Mouse (Mus musculus): ENCODE data around the gene Abat. TPM values are rescaled to one million over a fixed set of nuclear protein-coding genes. Genes with fewer than 3 reads are reported as not detected.

Gene Abat
- polyA plus RNA-seq, 1 experiment from 2014 or later = 30.2 TPM

- H3K4me3 ChIP-seq (replicated peaks) = no peak overlapping the region
- ATAC-seq (ENCODE audit: insufficient read depth) = no peak
- H3K9ac ChIP-seq = no peak overlapping the region
- no peak overlapping the region for H3K27ac ChIP-seq (replicated peaks)
- H3K36me3 ChIP-seq (replicated peaks) = 0 out of 2 replicates have a peak, but pooled peaks cover 3% of the 10 kb centered on the region
- WGBS (ENCODE audit: insufficient replicate concordance) = 55% methylated on average over 3 of the region's 3 CpGs
- H3K4me2 ChIP-seq = no peak overlapping the region
- no peaks in the 10 kb centered on the region for H3K9me3 ChIP-seq (replicated peaks)
- 0 out of 2 replicates have a peak, but pooled peaks cover 2% of the 10 kb centered on the region for H3K27me3 ChIP-seq
- H3K4me1 ChIP-seq (replicated peaks) = 0 out of 2 replicates have a peak, but pooled peaks cover 9% of the 10 kb centered on the region
Observed at GRCm38 (mm10) chr16:8573751-8574150, 60.5 kb downstream of the Abat start.

DNA sequence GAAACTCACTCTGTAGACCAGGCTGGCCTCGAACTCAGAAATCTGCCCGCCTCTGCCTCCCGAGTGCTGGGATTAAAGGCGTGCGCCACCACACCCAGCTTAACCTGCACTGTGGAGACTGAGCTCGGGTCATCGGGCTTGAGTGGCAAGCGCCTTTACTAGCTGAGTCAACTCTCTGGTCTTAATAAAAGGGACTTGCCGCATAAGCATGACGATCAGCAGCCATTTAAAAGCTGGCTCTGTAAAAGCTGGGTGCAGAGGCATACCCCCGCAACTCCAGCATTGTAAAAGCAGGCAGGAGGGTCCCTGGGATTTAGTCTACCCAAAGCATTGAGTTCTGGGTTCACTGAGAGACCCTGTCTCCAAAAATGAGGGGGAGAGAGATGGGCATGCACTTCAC lies 61.1 kb downstream of the Abat start:
- H3K4me1 ChIP-seq (replicated peaks) = 0 out of 2 replicates have a peak, but pooled peaks cover 6% of the 10 kb centered on the region
- no peaks in the 10 kb centered on the region for H3K9me3 ChIP-seq (replicated peaks)
- H3K4me3 ChIP-seq (replicated peaks) = no peak overlapping the region
- H3K4me2 ChIP-seq = no peak overlapping the region
- H3K9ac ChIP-seq = no peak overlapping the region
- ATAC-seq (ENCODE audit: insufficient read depth) = no peak
- WGBS (ENCODE audit: insufficient replicate concordance) = 66% methylated on average over 11 of the region's 11 CpGs
- H3K36me3 ChIP-seq (replicated peaks) = 0 out of 2 replicates have a peak, but pooled peaks cover 3% of the 10 kb centered on the region
- H3K27ac ChIP-seq (replicated peaks) = no peak overlapping the region
- H3K27me3 ChIP-seq = 0 out of 2 replicates have a peak, but pooled peaks cover 2% of the 10 kb centered on the region

GRCm38 (mm10) chr16:8576111-8576510 lies 62.9 kb downstream of the Abat start:
- Histone ChIP-seq H3K4me3 (replicated peaks) (no peak overlapping the region), H3K9ac (no peak overlapping the region), H3K27ac (replicated peaks) (no peak overlapping the region), H3K36me3 (replicated peaks) (0 out of 2 replicates have a peak, but pooled peaks cover 3% of the 10 kb centered on the region), H3K9me3 (replicated peaks) (no peaks in the 10 kb centered on the region), H3K27me3 (0 out of 2 replicates have a peak, but pooled peaks cover 2% of the 10 kb centered on the region), H3K4me1 (replicated peaks) (no peaks in the 10 kb centered on the region), H3K4me2 (no peak overlapping the region)
- ATAC-seq (ENCODE audit: insufficient read depth) = no peak
- 50% methylated on average over 3 of the region's 3 CpGs for WGBS (ENCODE audit: insufficient replicate concordance)

DNA sequence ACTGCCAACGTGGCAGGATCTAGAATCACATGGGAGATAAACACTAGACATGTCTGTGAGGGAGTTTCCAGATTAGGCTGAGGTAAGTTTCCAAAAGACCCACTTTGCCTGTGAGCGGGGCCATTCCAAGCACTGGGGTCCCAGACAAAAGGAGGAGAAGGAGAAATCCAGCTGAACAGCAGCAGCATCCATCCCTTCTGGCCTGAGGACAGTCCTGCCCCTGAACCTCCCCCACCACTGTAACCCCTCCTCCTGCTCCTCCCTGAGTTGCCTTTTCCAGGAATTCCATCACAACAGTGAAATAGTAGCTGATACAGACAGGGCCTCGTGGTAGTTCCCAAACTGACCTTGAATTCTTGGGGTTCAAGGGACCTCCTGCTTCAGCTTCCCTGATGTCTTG lies 63.7 kb downstream of the Abat start:
- 42% methylated on average over 3 of the region's 3 CpGs for WGBS (ENCODE audit: insufficient replicate concordance)

GRCm38 (mm10) chr16:8578326-8578725 lies 65.1 kb downstream of the Abat start:
- WGBS (ENCODE audit: insufficient replicate concordance) = 61% methylated on average over 4 of the region's 4 CpGs
- Histone ChIP-seq H3K27ac (replicated peaks) (no peak overlapping the region), H3K9me3 (replicated peaks) (no peaks in the 10 kb centered on the region), H3K9ac (no peak overlapping the region), H3K4me1 (replicated peaks) (no peaks in the 10 kb centered on the region), H3K4me2 (no peak overlapping the region), H3K4me3 (replicated peaks) (no peak overlapping the region), H3K27me3 (no peaks in the 10 kb centered on the region), H3K36me3 (replicated peaks) (peaks cover 17% of the 10 kb centered on the region)
- ATAC-seq (ENCODE audit: insufficient read depth) = no peak

More for the DNA sequence above, 63.7 kb downstream of the Abat start:
- Histone ChIP-seq H3K9me3 (replicated peaks) (no peaks in the 10 kb centered on the region), H3K27ac (replicated peaks) (no peak overlapping the region), H3K9ac (no peak overlapping the region), H3K27me3 (0 out of 2 replicates have a peak, but pooled peaks cover 2% of the 10 kb centered on the region), H3K4me3 (replicated peaks) (no peak overlapping the region), H3K36me3 (replicated peaks) (peaks cover 6% of the 10 kb centered on the region; the same call in 1 of the 2 replicates), H3K4me1 (replicated peaks) (no peaks in the 10 kb centered on the region), H3K4me2 (no peak overlapping the region)
- ATAC-seq (ENCODE audit: insufficient read depth) = no peak

DNA sequence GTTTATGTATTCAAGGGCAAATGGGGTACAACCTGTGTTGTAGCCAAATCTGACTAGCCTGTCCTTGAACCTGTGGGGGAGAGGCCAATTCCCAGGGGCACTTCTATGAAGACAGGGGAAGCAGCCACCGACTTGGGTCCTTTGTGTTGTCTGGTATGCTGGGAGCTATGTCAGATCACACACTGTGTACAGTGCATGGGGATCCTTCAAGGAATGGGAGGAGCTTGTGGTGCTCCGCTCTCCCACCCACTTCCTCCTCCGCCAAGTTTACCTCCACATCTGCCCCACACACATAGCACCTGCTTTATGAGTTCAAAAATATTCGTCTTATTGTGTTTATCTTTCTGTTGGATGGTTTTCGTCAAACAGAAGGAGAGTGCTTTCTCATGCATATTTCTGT lies 66.3 kb downstream of the Abat start:
- H3K9me3 ChIP-seq (replicated peaks) = no peaks in the 10 kb centered on the region
- H3K4me2 ChIP-seq = no peak overlapping the region
- no peak for ATAC-seq (ENCODE audit: insufficient read depth)
- H3K4me3 ChIP-seq (replicated peaks) = no peak overlapping the region
- H3K36me3 ChIP-seq (replicated peaks) = peaks cover 24% of the 10 kb centered on the region
- H3K4me1 ChIP-seq (replicated peaks) = no peaks in the 10 kb centered on the region
- 42% methylated on average over 5 of the region's 5 CpGs for WGBS (ENCODE audit: insufficient replicate concordance)
- no peaks in the 10 kb centered on the region for H3K27me3 ChIP-seq
- no peak overlapping the region for H3K27ac ChIP-seq (replicated peaks)
- no peak overlapping the region for H3K9ac ChIP-seq

DNA sequence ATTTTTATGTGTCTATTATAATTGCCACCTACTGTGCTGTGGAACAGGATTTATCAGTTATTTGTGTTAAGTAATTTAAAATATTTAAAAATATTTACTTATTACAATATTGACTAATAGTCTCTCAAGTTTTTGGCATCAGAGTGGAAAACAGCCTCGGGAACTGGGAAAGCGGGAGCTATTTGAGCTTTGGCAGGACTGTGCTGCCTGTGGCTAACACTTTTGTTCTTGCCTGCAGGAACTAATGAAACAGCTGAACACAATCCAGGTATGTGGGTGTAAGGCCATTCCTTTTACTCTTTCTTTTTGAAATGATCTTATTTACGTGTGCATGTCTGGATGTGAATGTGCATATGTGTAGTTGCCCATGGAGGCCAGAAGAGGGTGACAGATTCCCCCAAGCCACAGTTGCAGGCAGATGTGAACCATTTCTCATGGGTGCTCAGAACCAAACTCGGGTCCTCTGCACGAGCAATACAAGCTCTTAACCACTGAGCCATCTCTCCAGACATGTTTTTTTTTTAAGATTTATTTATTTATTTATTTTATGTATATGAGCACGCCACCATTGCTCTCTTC lies 68.5 kb downstream of the Abat start:
- Histone ChIP-seq H3K4me2 (no peak overlapping the region), H3K9ac (no peak overlapping the region), H3K4me1 (replicated peaks) (0 out of 2 replicates have a peak, but pooled peaks cover 3% of the 10 kb centered on the region), H3K27ac (replicated peaks) (no peak overlapping the region), H3K9me3 (replicated peaks) (no peaks in the 10 kb centered on the region), H3K27me3 (no peaks in the 10 kb centered on the region), H3K36me3 (replicated peaks) (peaks cover 30% of the 10 kb centered on the region), H3K4me3 (replicated peaks) (no peak overlapping the region)
- WGBS (ENCODE audit: insufficient replicate concordance) = 74% methylated on average over 6 of the region's 6 CpGs
- ATAC-seq (ENCODE audit: insufficient read depth) = no peak

DNA sequence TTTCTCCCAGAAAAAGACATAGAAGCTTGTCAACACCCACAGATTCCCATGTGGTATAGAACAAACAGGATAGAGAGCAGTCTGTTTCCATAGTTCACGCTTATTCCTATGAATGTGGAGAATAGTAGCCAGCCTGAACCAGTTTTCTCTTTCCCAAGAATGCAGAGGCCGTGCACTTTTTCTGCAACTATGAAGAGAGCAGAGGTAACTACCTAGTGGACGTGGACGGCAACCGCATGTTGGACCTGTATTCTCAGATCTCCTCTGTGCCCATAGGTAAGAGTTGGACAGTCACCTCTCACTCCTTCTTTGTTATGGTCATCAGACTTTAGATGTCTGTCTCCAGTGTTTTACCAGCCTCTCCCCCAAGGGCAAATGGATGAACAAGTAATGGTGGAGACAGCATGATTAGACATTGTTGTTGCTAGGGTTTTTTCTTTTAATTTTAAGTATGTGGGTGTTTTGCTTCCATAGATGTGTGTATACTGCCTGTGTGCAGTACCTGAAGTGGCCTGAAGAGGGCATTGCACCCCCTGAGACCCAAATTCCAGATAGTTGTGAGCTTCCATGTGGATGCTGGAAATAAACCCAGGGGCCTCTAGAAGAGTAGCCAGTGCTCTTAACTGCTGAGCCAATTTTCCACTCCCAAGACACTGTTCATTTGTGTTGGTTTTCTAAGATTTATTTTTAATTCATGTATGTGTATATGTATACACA lies 69.5 kb downstream of the Abat start:
- Histone ChIP-seq H3K27ac (replicated peaks) (no peak overlapping the region), H3K4me2 (no peak overlapping the region), H3K36me3 (replicated peaks) (peaks cover 30% of the 10 kb centered on the region), H3K9me3 (replicated peaks) (no peaks in the 10 kb centered on the region), H3K4me3 (replicated peaks) (no peak overlapping the region), H3K4me1 (replicated peaks) (0 out of 2 replicates have a peak, but pooled peaks cover 3% of the 10 kb centered on the region), H3K27me3 (no peaks in the 10 kb centered on the region), H3K9ac (no peak overlapping the region)
- ATAC-seq (ENCODE audit: insufficient read depth) = no peak
- 76% methylated on average over 5 of the region's 5 CpGs for WGBS (ENCODE audit: insufficient replicate concordance)

DNA sequence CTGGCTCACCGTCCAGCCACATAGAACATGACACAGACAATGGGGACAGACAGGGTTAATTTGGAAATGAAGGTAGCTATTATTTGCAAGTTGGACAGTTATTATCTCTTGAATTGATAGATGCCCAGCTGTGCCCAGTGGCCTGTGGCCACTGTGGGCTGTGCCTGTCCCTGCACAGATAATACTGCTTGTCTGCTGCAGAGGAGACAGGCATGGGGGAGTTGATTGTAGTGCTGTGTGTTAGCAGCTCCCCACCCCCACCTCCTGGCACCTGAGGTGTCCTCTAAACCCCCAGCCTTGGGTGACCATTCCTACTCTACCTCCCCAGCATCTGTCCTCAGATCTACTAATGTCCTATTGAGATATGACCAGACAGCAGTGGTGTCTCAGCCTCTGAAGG lies 71.0 kb downstream of the Abat start:
- Histone ChIP-seq H3K27ac (replicated peaks) (no peak overlapping the region), H3K4me1 (replicated peaks) (0 out of 2 replicates have a peak, but pooled peaks cover 3% of the 10 kb centered on the region), H3K27me3 (no peaks in the 10 kb centered on the region), H3K4me3 (replicated peaks) (no peak overlapping the region), H3K36me3 (replicated peaks) (peaks cover 35% of the 10 kb centered on the region), H3K4me2 (no peak overlapping the region), H3K9me3 (replicated peaks) (no peaks in the 10 kb centered on the region), H3K9ac (no peak overlapping the region)
- ATAC-seq (ENCODE audit: insufficient read depth) = no peak
- WGBS (ENCODE audit: insufficient replicate concordance) = 69% methylated on average over 1 of the region's 1 CpGs

DNA sequence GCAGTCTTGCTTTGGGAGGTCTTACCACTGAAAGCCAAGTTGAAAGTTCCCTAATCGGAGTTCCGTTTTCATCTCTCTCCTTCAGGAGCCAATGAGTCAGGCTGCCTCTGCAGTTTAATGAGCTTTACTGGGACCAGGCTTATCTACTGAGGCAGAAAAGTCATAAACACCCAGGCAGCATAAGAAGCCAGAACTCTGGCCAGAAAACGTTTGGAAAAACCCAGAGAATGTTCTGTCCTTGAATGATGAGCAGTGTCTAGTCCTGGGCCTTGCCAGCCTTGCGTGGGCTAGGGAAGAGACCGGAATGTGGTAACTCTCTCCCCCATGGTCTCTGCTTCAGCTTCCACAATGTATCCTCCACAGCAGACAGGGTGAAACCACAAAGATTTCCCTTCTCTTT lies 71.8 kb downstream of the Abat start:
- Histone ChIP-seq H3K27ac (replicated peaks) (no peak overlapping the region), H3K9me3 (replicated peaks) (no peaks in the 10 kb centered on the region), H3K27me3 (no peaks in the 10 kb centered on the region), H3K9ac (no peak overlapping the region), H3K36me3 (replicated peaks) (peaks cover 35% of the 10 kb centered on the region), H3K4me3 (replicated peaks) (no peak overlapping the region), H3K4me1 (replicated peaks) (0 out of 2 replicates have a peak, but pooled peaks cover 3% of the 10 kb centered on the region), H3K4me2 (no peak overlapping the region)
- ATAC-seq (ENCODE audit: insufficient read depth) = no peak
- WGBS (ENCODE audit: insufficient replicate concordance) = 56% methylated on average over 5 of the region's 5 CpGs

DNA sequence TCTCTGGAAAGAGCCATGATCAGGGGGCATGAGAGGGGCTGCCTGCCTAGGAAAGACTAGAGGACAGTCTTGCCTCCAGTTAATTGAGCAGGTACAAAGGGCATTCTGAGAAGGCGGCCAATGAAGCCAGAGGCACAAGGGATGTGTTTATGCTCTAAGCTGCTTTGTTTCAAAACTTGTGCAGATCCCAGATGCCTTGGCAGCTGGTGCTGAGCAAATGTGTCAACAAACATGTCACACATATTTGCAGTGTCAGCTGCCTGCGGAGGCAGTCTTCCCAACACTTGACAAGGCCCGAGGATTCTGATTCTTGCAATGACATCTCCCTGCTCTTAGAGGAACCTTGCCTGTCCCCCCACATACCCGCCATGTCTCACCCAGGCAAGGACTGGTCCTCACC lies 82.2 kb downstream of the Abat start:
- H3K9me3 ChIP-seq (replicated peaks) = no peaks in the 10 kb centered on the region
- 0 out of 2 replicates have a peak, but pooled peaks cover 3% of the 10 kb centered on the region for H3K36me3 ChIP-seq (replicated peaks)
- H3K9ac ChIP-seq = no peak overlapping the region
- 55% methylated on average over 4 of the region's 4 CpGs for WGBS (ENCODE audit: insufficient replicate concordance)
- no peaks in the 10 kb centered on the region for H3K27me3 ChIP-seq
- no peak overlapping the region for H3K4me3 ChIP-seq (replicated peaks)
- no peak overlapping the region for H3K27ac ChIP-seq (replicated peaks)
- no peak overlapping the region for H3K4me2 ChIP-seq
- no peak for ATAC-seq (ENCODE audit: insufficient read depth)
- H3K4me1 ChIP-seq (replicated peaks) = no peaks in the 10 kb centered on the region

All from liver, embryonic 15.5 days (tissue).